Mouse (Mus musculus) E14TG2a.4 (cell line): Measurements from ENCODE around the gene Ophn1.

Experiments used
- CTCF ChIP-seq: conservative IDR thresholded peaks from 2 replicates; pipeline ENCODE4 v1.5.1; 2014; ENCODE audit warnings: low read length
- NANOG ChIP-seq: IDR thresholded peaks from 2 replicates; pipeline ENCODE4 v1.6.1; 2014; ENCODE audit warnings: borderline replicate concordance, low read length, mixed read lengths
- POU5F1 ChIP-seq: IDR thresholded peaks from 2 replicates; pipeline ENCODE4 v1.6.1; 2014; ENCODE audit warnings: low read length, borderline replicate concordance

- TF ChIP-seq CTCF (no peak), NANOG (no peak), POU5F1 (no peak)
Measured at GRCm38 (mm10) chrX:98875144-98875543, 15.7 kb downstream of the Ophn1 start.
